Mouse (Mus musculus) CH12.LX (cell line): Measurements from ENCODE around the gene Mfrp. TPM values are rescaled to one million over a fixed set of nuclear protein-coding genes. Genes with fewer than 3 reads are reported as not detected.

ENCODE experiments used
- DNase-seq: peaks from one replicate; pipeline ENCODE4 v3.0.0-alpha.2; 2013; ENCODE audit errors: extremely low read depth
- H3K27ac ChIP-seq: 2 replicates; pipeline ENCODE4 v1.5.1; 2012; ENCODE audit warnings: low read depth, mild to moderate bottlenecking, control low read depth, moderate library complexity; ENCODE audit not compliant: insufficient read depth
- H3K27me3 ChIP-seq: replicated peaks from 2 replicates; pipeline ENCODE3; 2012; ENCODE audit warnings: inconsistent platforms
- H3K36me3 ChIP-seq, 2 experiments: replicated peaks in 1 of 2; 2 replicates each; pipeline versions ENCODE3 to v1.6.1; 2012; ENCODE audit warnings: inconsistent platforms in 1 of 2, low read length in 1 of 2, mild to moderate bottlenecking in 1 of 2, mixed read lengths in 1 of 2, moderate library complexity in 1 of 2; ENCODE audit not compliant: control insufficient read depth in 1 of 2, insufficient read depth in 1 of 2
- H3K4me1 ChIP-seq, 2 experiments: 2 replicates each; pipeline ENCODE4 v1.6.1; 2012; ENCODE audit warnings: inconsistent platforms in 1 of 2, moderate library complexity in 1 of 2; ENCODE audit not compliant: insufficient read depth in 2 of 2, control insufficient read depth in 1 of 2
- H3K4me2 ChIP-seq: 2 replicates; pipeline ENCODE4 v1.6.1; 2012; ENCODE audit warnings: low read depth, mild to moderate bottlenecking, control low read depth; ENCODE audit not compliant: poor library complexity, insufficient read depth, severe bottlenecking
- H3K4me3 ChIP-seq, 3 experiments: fragments of 150-350 bp in 1 of 3; sonication (generic) in 1 of 3; replicated peaks in 1 of 3; 2 replicates each; pipeline versions ENCODE3 to v1.5.1; 2011 to 2012; ENCODE audit warnings: low read depth in 2 of 3, low read length in 2 of 3, mild to moderate bottlenecking in 2 of 3, moderate library complexity in 2 of 3, control low read depth in 1 of 3, improper control_type of control experiment in 1 of 3, inconsistent platforms in 1 of 3, mixed read lengths in 1 of 3; ENCODE audit not compliant: poor library complexity in 1 of 3
- H3K79me2 ChIP-seq: replicated peaks from 2 replicates; pipeline ENCODE4 v1.6.1; 2012; ENCODE audit warnings: mild to moderate bottlenecking, moderate library complexity; ENCODE audit not compliant: control insufficient read depth, poor library complexity, insufficient read depth, severe bottlenecking; ENCODE audit errors: extremely low read depth
- H3K9ac ChIP-seq: 2 replicates; pipeline ENCODE4 v1.6.1; 2012; ENCODE audit warnings: low read depth, mild to moderate bottlenecking, control low read depth, moderate library complexity; ENCODE audit not compliant: insufficient read depth
- H3K9me3 ChIP-seq: replicated peaks from 2 replicates; pipeline ENCODE3; 2012; ENCODE audit warnings: low read length, inconsistent platforms, mixed read lengths
- CHD1 ChIP-seq: IDR thresholded peaks from 2 replicates; pipeline ENCODE4 v1.6.1; 2012; ENCODE audit warnings: low read depth, low read length, improper control_type of control experiment, inconsistent platforms
- CTCF ChIP-seq, 2 experiments: IDR thresholded peaks in 1 of 2; conservative IDR thresholded peaks in 1 of 2; 2 replicates each; pipeline ENCODE4 v1.5.1; 2011 to 2012; ENCODE audit warnings: low read depth in 2 of 2, low read length in 2 of 2, improper control_type of control experiment in 1 of 2, inconsistent platforms in 1 of 2, mild to moderate bottlenecking in 1 of 2, moderate library complexity in 1 of 2
- ELF1 ChIP-seq: IDR thresholded peaks from 2 replicates; pipeline ENCODE4 v1.6.1; 2014; ENCODE audit warnings: low read depth, mild to moderate bottlenecking, inconsistent platforms, low read length, improper control_type of control experiment
- EP300 ChIP-seq: IDR thresholded peaks from 2 replicates; pipeline ENCODE4 v1.6.1; 2011; ENCODE audit warnings: low read length, improper control_type of control experiment
- HCFC1 ChIP-seq: IDR thresholded peaks from 2 replicates; pipeline ENCODE4 v1.6.1; 2012; ENCODE audit warnings: low read depth, mild to moderate bottlenecking, inconsistent platforms, low read length, improper control_type of control experiment
- IRF4 ChIP-seq: IDR thresholded peaks from 2 replicates; pipeline ENCODE4 v1.6.1; 2014; ENCODE audit warnings: low read depth, mild to moderate bottlenecking, inconsistent platforms, low read length, improper control_type of control experiment
- JUND ChIP-seq: conservative IDR thresholded peaks from 2 replicates; pipeline ENCODE4 v1.6.1; 2011; ENCODE audit warnings: low read depth, low read length, improper control_type of control experiment
- KAT2A ChIP-seq: IDR thresholded peaks from 2 replicates; pipeline ENCODE4 v1.6.1; 2012; ENCODE audit warnings: low read length, improper control_type of control experiment, inconsistent platforms; ENCODE audit not compliant: insufficient replicate concordance
- MAX ChIP-seq: IDR thresholded peaks from 2 replicates; pipeline ENCODE4 v1.6.1; 2011; ENCODE audit warnings: low read length, improper control_type of control experiment
- MEF2A ChIP-seq: IDR thresholded peaks from 2 replicates; pipeline ENCODE4 v1.6.1; 2014; ENCODE audit warnings: low read depth, mild to moderate bottlenecking, inconsistent platforms, low read length, improper control_type of control experiment, borderline replicate concordance
- MXI1 ChIP-seq: IDR thresholded peaks from 2 replicates; pipeline ENCODE4 v1.6.1; 2011; ENCODE audit warnings: mild to moderate bottlenecking, low read depth, low read length, improper control_type of control experiment
- NRF1 ChIP-seq: IDR thresholded peaks from 2 replicates; pipeline ENCODE4 v1.6.1; 2014; ENCODE audit warnings: low read depth, mild to moderate bottlenecking, inconsistent platforms, low read length, improper control_type of control experiment, moderate library complexity
- PAX5 ChIP-seq: IDR thresholded peaks from 2 replicates; pipeline ENCODE4 v1.6.1; 2012; ENCODE audit warnings: low read length, inconsistent platforms, mixed read lengths
- POLR2AphosphoS2 ChIP-seq: IDR thresholded peaks from 2 replicates; pipeline ENCODE4 v1.6.1; 2011; ENCODE audit warnings: low read depth, low read length, improper control_type of control experiment
- RCOR1 ChIP-seq: conservative IDR thresholded peaks from 2 replicates; pipeline ENCODE4 v1.6.1; 2012; ENCODE audit warnings: low read depth, mild to moderate bottlenecking, inconsistent platforms, low read length, improper control_type of control experiment
- SMC3 ChIP-seq: IDR thresholded peaks from 2 replicates; pipeline ENCODE4 v1.6.1; 2011; ENCODE audit warnings: low read depth, low read length, improper control_type of control experiment
- TCF12 ChIP-seq: IDR thresholded peaks from 2 replicates; pipeline ENCODE4 v1.6.1; 2014; ENCODE audit warnings: low read depth, mild to moderate bottlenecking, inconsistent platforms, low read length, improper control_type of control experiment
- UBTF ChIP-seq: IDR thresholded peaks from 2 replicates; pipeline ENCODE4 v1.6.1; 2012; ENCODE audit warnings: low read depth, mild to moderate bottlenecking, inconsistent platforms, low read length, improper control_type of control experiment, moderate library complexity
- USF2 ChIP-seq: conservative IDR thresholded peaks from 2 replicates; pipeline ENCODE4 v1.6.1; 2011; ENCODE audit warnings: low read depth, low read length, improper control_type of control experiment
- ZC3H11A ChIP-seq: IDR thresholded peaks from 2 replicates; pipeline ENCODE4 v1.6.1; 2012; ENCODE audit warnings: low read depth, mild to moderate bottlenecking, inconsistent platforms, low read length, improper control_type of control experiment
- ZKSCAN1 ChIP-seq: IDR thresholded peaks from 2 replicates; pipeline ENCODE4 v1.6.1; 2012; ENCODE audit warnings: low read depth, inconsistent platforms, low read length, improper control_type of control experiment, borderline replicate concordance
- ZMIZ1 ChIP-seq: IDR thresholded peaks from 2 replicates; pipeline ENCODE4 v1.6.1; 2012; ENCODE audit warnings: low read depth, mild to moderate bottlenecking, inconsistent platforms, low read length, improper control_type of control experiment
- ZNF384 ChIP-seq: IDR thresholded peaks from 2 replicates; pipeline ENCODE4 v1.6.1; 2012; ENCODE audit warnings: low read depth, low read length, improper control_type of control experiment, inconsistent platforms
- dilution Hi-C: fragments of 300-500 bp; cut with MboI; formaldehyde crosslinking; loops from 2 replicates; pipeline ENCODE4 v1.14.3; 2020; ENCODE audit warnings: low sequenced_read_pairs; ENCODE audit not compliant: extremely low pct_unique_long_range_greater_than_20kb, extremely low pct_ligation_motif_present
- in situ Hi-C: fragments of 300-500 bp; cut with MboI; formaldehyde crosslinking; loops from 3 replicates; pipeline ENCODE4 v1.14.3; 2019; ENCODE audit warnings: low sequenced_read_pairs, low pct_ligation_motif_present, low pct_unique_long_range_greater_than_20kb, mixed read lengths
- polyA plus RNA-seq: library from polyadenylated mRNA; unstranded; fragments of >175 nt; gene quantifications from 2 replicates; pipeline ENCODE4 v1.2.1, GENCODE M21; 2012; ENCODE audit warnings: low read depth; ENCODE audit not compliant: insufficient read length
- total RNA-seq, 2 experiments: library from RNA; depleted of rRNA; stranded (reverse); fragments of 300-350 nt in 1 of 2; fragments of >200 nt in 1 of 2; gene quantifications; 2 replicates each; pipeline ENCODE4 v1.2.3; 2012 to 2014

The Mfrp gene
- total and polyA plus RNA-seq, 3 experiments = not detected

DNA sequence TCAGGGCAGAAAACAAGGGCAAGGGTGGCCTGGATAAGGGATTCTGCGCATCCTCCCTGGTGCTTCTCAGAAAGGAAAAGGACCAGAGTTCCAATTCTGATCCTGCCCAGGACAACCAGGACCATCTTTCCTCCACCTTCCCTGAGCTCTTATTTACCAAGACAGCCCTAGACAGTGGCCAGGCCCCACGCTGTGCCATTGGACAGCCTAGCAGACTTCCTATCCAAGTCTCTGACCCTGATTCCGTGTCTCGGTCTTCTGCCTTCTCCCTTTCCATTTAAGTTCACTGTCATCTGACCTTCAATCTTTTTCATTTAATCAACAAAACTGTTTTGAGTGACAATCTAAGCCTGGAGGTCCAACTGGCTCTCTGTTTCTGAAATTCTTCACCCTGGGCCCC lies 5.1 kb downstream of the Mfrp start:
- no peak for DNase-seq
- H3K27ac ChIP-seq = no peak overlapping the region
- dilution Hi-C loops (no loop called here), in situ Hi-C loops (no loop called here)
- no peaks in the 10 kb centered on the region for H3K9me3 ChIP-seq
- H3K9ac ChIP-seq = no peak overlapping the region
- peaks cover 36% of the 10 kb centered on the region for H3K79me2 ChIP-seq
- no peak for TF ChIP-seq USF2
- TF ChIP-seq PAX5 = no peak
- TF ChIP-seq POLR2AphosphoS2 = no peak
- TF ChIP-seq ZKSCAN1 = no peak
- no peak for TF ChIP-seq ZMIZ1
- TF ChIP-seq MEF2A = no peak
- TF ChIP-seq KAT2A = no peak
- no peak for TF ChIP-seq ZNF384
- no peak for TF ChIP-seq NRF1
- TF ChIP-seq SMC3 = no peak
- H3K4me2 ChIP-seq = no peak overlapping the region
- no peak overlapping the region for H3K4me3 ChIP-seq
- H3K4me1 ChIP-seq = peaks cover 8 to 52% of the 10 kb centered on the region in 2 experiments
- no peaks in the 10 kb centered on the region for H3K27me3 ChIP-seq
- H3K36me3 ChIP-seq = peaks cover 36 to 86% of the 10 kb centered on the region in 2 experiments

GRCm38 (mm10) chr9:44107110-44107509 lies 5.6 kb downstream of the Mfrp start, which contains the start of gene C1qtnf5:
Gene C1qtnf5 (plus strand): TSS chr9:44107245.
- Histone ChIP-seq H3K4me1 (peaks cover 8 to 52% of the 10 kb centered on the region in 2 experiments), H3K4me3 (no peak within 1 kb of the TSS), H3K27ac (no peak within 1 kb of the TSS), H3K9ac (no peak within 1 kb of the TSS), H3K9me3 (no peaks in the 10 kb centered on the region), H3K79me2 (peaks cover 39% of the 10 kb centered on the region), H3K4me2 (no peak within 1 kb of the TSS), H3K27me3 (no peaks in the 10 kb centered on the region), H3K36me3 (peaks cover 36 to 81% of the 10 kb centered on the region in 2 experiments)
- dilution Hi-C loops = no loop called here
- in situ Hi-C loops = no loop called here
- DNase-seq = no peak
- TF ChIP-seq UBTF = no peak
- no peak for TF ChIP-seq USF2
- no peak for TF ChIP-seq MAX
- no peak for TF ChIP-seq JUND
- no peak for TF ChIP-seq MXI1
- TF ChIP-seq TCF12 = no peak
- no peak for TF ChIP-seq ZNF384
- TF ChIP-seq CTCF (conservative IDR thresholded peaks at IDR 0.05 in 1 of 2, IDR thresholded peaks at IDR 0.05 in 1 of 2; ENCODE audit: low read depth in 2 of 2, low read length in 2 of 2) = no peak
- no peak for TF ChIP-seq ELF1
- TF ChIP-seq ZMIZ1 = no peak
- no peak for TF ChIP-seq RCOR1
- no peak for TF ChIP-seq MEF2A
- no peak for TF ChIP-seq IRF4
- no peak for TF ChIP-seq EP300
- no peak for TF ChIP-seq PAX5
- TF ChIP-seq KAT2A = no peak
- no peak for TF ChIP-seq HCFC1
- TF ChIP-seq NRF1 = no peak
- TF ChIP-seq CHD1 = no peak
- no peak for TF ChIP-seq ZC3H11A
